13 mouse cellular contexts compared by ENCODE assay signal in the genomic region with DNA sequence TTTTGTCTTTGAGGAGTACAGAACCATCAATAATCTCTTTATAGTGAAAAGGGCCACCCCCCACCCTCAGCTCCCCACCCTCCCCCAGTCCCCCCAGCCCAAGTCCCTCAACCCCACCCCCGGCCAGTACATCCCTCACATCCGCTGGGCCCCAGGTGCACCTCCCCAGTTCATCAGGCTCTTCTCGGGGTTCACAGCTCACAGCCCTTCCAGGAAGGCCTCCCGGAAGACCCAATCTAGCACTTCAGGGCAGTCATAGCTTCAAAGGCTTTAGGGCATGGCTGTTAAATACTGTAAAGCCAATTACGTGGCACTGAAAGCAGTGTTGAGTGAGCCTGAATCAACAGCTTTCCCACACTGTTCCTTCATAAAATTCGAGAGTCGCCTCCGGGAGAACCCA. TPM values are rescaled to one million over a fixed set of nuclear protein-coding genes. Genes with fewer than 3 reads are reported as not detected.
DNase-seq lines count a peak whose midpoint lies in the region; ATAC-seq lines count a peak whose summit lies in the region.
"Had no signal": no experiment of that assay in that cellular context is flagged by ENCODE, and none has a peak within 500 bp of the region (broad histone marks: within the 10 kb centered on the region; RNA-seq: fewer than 3 reads in every experiment).

No protein-coding gene starts in this region.

- peaks cover 16% of the 10 kb centered on the region for H3K36me3 ChIP-seq in heart, embryonic 16.5 days (ENCODE audit: control insufficient read depth, insufficient read depth)
- H3K36me3 ChIP-seq in heart, embryonic 11.5 days (ENCODE audit: control insufficient read depth, insufficient read depth, low read length): no peaks in the 10 kb centered on the region; the same call in 1 of the 2 replicates
- H3K36me3 ChIP-seq in midbrain, embryonic 15.5 days (replicated peaks): no peaks in the 10 kb centered on the region
- peaks cover 22% of the 10 kb centered on the region for H3K36me3 ChIP-seq in midbrain, embryonic 13.5 days

- 63% methylated on average over 8 of the region's 8 CpGs for WGBS in heart, embryonic 16.5 days
- 50% methylated on average over 8 of the region's 8 CpGs for WGBS in heart, embryonic 11.5 days (ENCODE audit: insufficient replicate concordance)
- 64% methylated on average over 8 of the region's 8 CpGs for WGBS in midbrain, embryonic 15.5 days
- 78% methylated on average over 8 of the region's 8 CpGs for WGBS in midbrain, embryonic 13.5 days

- no peak overlapping the region for H3K4me3 ChIP-seq in heart, embryonic 16.5 days (ENCODE audit: low read length)
- no peak overlapping the region for H3K4me3 ChIP-seq in heart, embryonic 11.5 days (ENCODE audit: low read depth, low read length)
- H3K4me3 ChIP-seq in midbrain, embryonic 15.5 days: no peak overlapping the region
- H3K4me3 ChIP-seq in midbrain, embryonic 13.5 days (replicated peaks): no peak overlapping the region; the same call in 1 of the 2 replicates

- H3K27ac ChIP-seq in heart, embryonic 16.5 days (ENCODE audit: low read length): no peak overlapping the region
- H3K27ac ChIP-seq in heart, embryonic 11.5 days (ENCODE audit: low read depth, low read length): no peak overlapping the region
- H3K27ac ChIP-seq in midbrain, embryonic 15.5 days: no peak overlapping the region
- no peak overlapping the region for H3K27ac ChIP-seq in midbrain, embryonic 13.5 days
- H3K27ac ChIP-seq: macrophage had no signal

- DNase-seq in thymus, postnatal 25 days: peak; percentile 49
- no peak for DNase-seq in cerebellum, postnatal 36 days
- DNase-seq in testis, postnatal 14 days (ENCODE audit: low spot score): no peak
- DNase-seq: adrenal gland, postnatal 36 days; cerebellum, adult 2 months; heart, postnatal 10 days had no signal

- H3K9me3 ChIP-seq in heart, embryonic 16.5 days (replicated peaks; ENCODE audit: control insufficient read depth, low read length): peaks cover 6% of the 10 kb centered on the region; the same call in 1 of the 2 replicates
- H3K9me3 ChIP-seq in heart, embryonic 11.5 days (replicated peaks; ENCODE audit: control insufficient read depth, low read length): no peaks in the 10 kb centered on the region
- H3K9me3 ChIP-seq in midbrain, embryonic 15.5 days: no peaks in the 10 kb centered on the region
- no peaks in the 10 kb centered on the region for H3K9me3 ChIP-seq in midbrain, embryonic 13.5 days

- peaks cover 8% of the 10 kb centered on the region for H3K4me1 ChIP-seq in heart, embryonic 16.5 days (ENCODE audit: control insufficient read depth, insufficient read depth, low read length)
- peaks cover 4% of the 10 kb centered on the region for H3K4me1 ChIP-seq in heart, embryonic 11.5 days (ENCODE audit: control insufficient read depth, insufficient read depth, low read length)
- peaks cover 4% of the 10 kb centered on the region for H3K4me1 ChIP-seq in midbrain, embryonic 15.5 days
- H3K4me1 ChIP-seq in midbrain, embryonic 13.5 days (replicated peaks): peaks cover 18% of the 10 kb centered on the region

- no peak for ATAC-seq in heart, embryonic 16.5 days (replicated peaks; ENCODE audit: extremely low read depth, insufficient read depth, low FRiP score)
- ATAC-seq in heart, embryonic 11.5 days (replicated peaks; ENCODE audit: insufficient number of reproducible peaks, low FRiP score, low TSS enrichment): no peak
- no peak for ATAC-seq in midbrain, embryonic 15.5 days (replicated peaks)
- ATAC-seq in midbrain, embryonic 13.5 days: no peak
- peak; percentile 93 for ATAC-seq in inflammation-experienced regulatory T-cells, adult 6 months
- ATAC-seq: Patski had no signal

- H3K27me3 ChIP-seq in heart, embryonic 16.5 days (ENCODE audit: control insufficient read depth, insufficient read depth, low read length): peaks cover under 1% of the 10 kb centered on the region
- H3K27me3 ChIP-seq in heart, embryonic 11.5 days (ENCODE audit: control insufficient read depth, insufficient read depth, low read length): peaks cover 12% of the 10 kb centered on the region
- peaks cover 12% of the 10 kb centered on the region for H3K27me3 ChIP-seq in midbrain, embryonic 15.5 days (replicated peaks)
- peaks cover 12% of the 10 kb centered on the region for H3K27me3 ChIP-seq in midbrain, embryonic 13.5 days
- H3K27me3 ChIP-seq: Patski had no signal

- no peak overlapping the region for H3K9ac ChIP-seq in heart, embryonic 16.5 days (ENCODE audit: low read length)
- no peak overlapping the region for H3K9ac ChIP-seq in heart, embryonic 11.5 days (ENCODE audit: low read depth, low read length)
- H3K9ac ChIP-seq in midbrain, embryonic 15.5 days: no peak overlapping the region
- no peak overlapping the region for H3K9ac ChIP-seq in midbrain, embryonic 13.5 days (replicated peaks)

- 0 out of 2 replicates have a peak overlapping the region, but pooled peaks have one; percentile 2 for H3K4me2 ChIP-seq in heart, embryonic 16.5 days (ENCODE audit: low read depth, low read length)
- no peak overlapping the region for H3K4me2 ChIP-seq in heart, embryonic 11.5 days
- peak overlapping the region; percentile 7; the same call in 1 of the 2 replicates for H3K4me2 ChIP-seq in midbrain, embryonic 15.5 days
- H3K4me2 ChIP-seq in midbrain, embryonic 13.5 days (replicated peaks): no peak overlapping the region; the same call in 1 of the 2 replicates

RNA-seq across cellular contexts. Expression of gene Celsr1, which starts 5.7 kb away (rescaled TPM):
- polyA plus RNA-seq in heart, embryonic 16.5 days (2015; fragmentation: Nextera tagmentation; extraction: Ambion mirVana): 1.7 TPM in 2 replicates
- 2.1 and 2.2 TPM in 2 replicates for polyA plus RNA-seq in heart, embryonic 11.5 days (2014; fragmentation: Nextera tagmentation; extraction: Ambion mirVana)
- 1.6 and 2.2 TPM in 2 replicates for polyA plus RNA-seq in midbrain, embryonic 15.5 days (2015; fragmentation: Nextera tagmentation; extraction: Ambion mirVana)
- polyA plus RNA-seq in midbrain, embryonic 13.5 days (2015; fragmentation: Nextera tagmentation; extraction: Ambion mirVana): 2.0 and 2.7 TPM in 2 replicates
- polyA plus RNA-seq in inflammation-experienced regulatory T-cells, adult 6 months (2017; shearing (Covaris generic)): 1 to 10 TPM; 4.4 to 5.0 (median 4.7) TPM
- polyA plus RNA-seq: macrophage had no signal

RNA-seq across cellular contexts. Expression of gene Gramd4, which starts 29.6 kb away (rescaled TPM):
- 18.7 and 22.2 TPM in 2 replicates for polyA plus RNA-seq in heart, embryonic 16.5 days (2015; fragmentation: Nextera tagmentation; extraction: Ambion mirVana)
- polyA plus RNA-seq in heart, embryonic 11.5 days (2014; fragmentation: Nextera tagmentation; extraction: Ambion mirVana): 4.9 and 6.5 TPM in 2 replicates
- polyA plus RNA-seq in midbrain, embryonic 15.5 days (2015; fragmentation: Nextera tagmentation; extraction: Ambion mirVana): 41.0 and 41.7 TPM in 2 replicates
- polyA plus RNA-seq in midbrain, embryonic 13.5 days (2015; fragmentation: Nextera tagmentation; extraction: Ambion mirVana): 31.3 and 34.3 TPM in 2 replicates
- 10 to 100 TPM; 13.4 to 26.0 (median 22.9) TPM for polyA plus RNA-seq in inflammation-experienced regulatory T-cells, adult 6 months (2017; shearing (Covaris generic))

Comparison
In these comparisons a context has a peak if more than half of its experiments do, and no peak if none do; other contexts are left out.
1. H3K4me2 ChIP-seq: peak in heart, embryonic 16.5 days (single experiment) and midbrain, embryonic 15.5 days (single experiment); none in heart, embryonic 11.5 days (single experiment) and midbrain, embryonic 13.5 days (single experiment).